Mouse (Mus musculus) liver, embryonic 14.5 days (tissue): ENCODE measurements around the gene Nmnat2.
A peak's percentile ranks its signal among the peaks of the same experiment; 100 is the strongest.

Experiments used
- CTCF ChIP-seq: IDR thresholded peaks from 2 replicates; pipeline ENCODE4 v1.5.1; 2016; ENCODE audit warnings: antibody characterized with exemption, low read depth, control low read depth
- EP300 ChIP-seq: IDR thresholded peaks from 2 replicates; pipeline ENCODE4 v1.6.1; 2016; ENCODE audit warnings: antibody characterized with exemption, low read depth

DNA sequence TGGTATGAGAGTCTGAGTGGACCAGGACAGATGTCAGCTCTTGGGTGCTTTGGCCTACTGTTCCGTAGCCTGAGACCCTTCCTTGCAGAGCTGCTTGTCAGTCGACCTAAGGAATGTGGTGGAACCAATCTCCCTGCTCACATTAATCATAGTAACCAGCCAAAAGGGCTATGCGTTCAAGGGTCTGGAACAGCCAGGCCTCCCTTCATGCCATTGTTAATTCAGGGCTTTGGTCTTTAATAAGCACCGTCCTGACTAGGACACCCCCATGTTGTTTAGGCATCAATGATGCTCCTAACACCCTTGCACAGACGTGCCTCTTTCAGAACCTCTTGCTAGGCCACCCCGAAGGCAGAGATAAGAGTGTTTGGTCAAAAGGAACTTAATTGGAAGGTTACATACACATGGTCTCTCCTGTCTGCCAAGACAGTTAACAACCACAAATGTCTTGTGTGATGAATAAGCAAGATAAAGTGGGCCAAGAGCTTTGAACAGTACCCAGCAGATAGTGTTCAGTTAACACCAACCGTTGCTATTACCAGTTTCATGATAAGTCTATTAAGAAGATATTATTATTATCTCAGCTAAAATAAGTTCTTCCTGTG lies 66.3 kb downstream of the Nmnat2 start:
- TF ChIP-seq CTCF (no peak), EP300 (peak; percentile 81)
